Mouse (Mus musculus) thymus, postnatal 4 days (tissue): ENCODE data around the gene Idua.

Experiments used
- DNase-seq: peaks from one replicate; pipeline ENCODE4 v3.0.0; 2021

The Idua gene

DNA sequence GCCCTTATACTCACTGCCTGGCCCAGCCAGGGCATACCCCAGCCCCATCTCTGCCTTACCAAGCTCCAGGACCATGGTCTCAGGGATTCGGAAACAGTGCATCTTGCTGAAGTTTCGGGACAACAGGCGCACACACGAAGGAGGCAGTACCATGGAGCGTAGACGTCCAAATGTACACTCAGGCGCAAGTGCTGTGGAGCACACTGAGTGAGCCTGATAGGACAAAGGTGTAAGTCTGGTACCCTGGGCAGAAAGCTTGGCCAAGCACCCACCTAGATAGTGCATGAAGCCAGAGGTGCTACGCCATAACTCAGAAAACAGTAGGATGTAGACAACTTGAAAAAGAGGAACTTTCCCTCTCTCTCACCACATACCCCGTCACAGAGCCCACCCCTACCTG lies 4.8 kb upstream of the Idua start:
- DNase-seq: no peak

DNA sequence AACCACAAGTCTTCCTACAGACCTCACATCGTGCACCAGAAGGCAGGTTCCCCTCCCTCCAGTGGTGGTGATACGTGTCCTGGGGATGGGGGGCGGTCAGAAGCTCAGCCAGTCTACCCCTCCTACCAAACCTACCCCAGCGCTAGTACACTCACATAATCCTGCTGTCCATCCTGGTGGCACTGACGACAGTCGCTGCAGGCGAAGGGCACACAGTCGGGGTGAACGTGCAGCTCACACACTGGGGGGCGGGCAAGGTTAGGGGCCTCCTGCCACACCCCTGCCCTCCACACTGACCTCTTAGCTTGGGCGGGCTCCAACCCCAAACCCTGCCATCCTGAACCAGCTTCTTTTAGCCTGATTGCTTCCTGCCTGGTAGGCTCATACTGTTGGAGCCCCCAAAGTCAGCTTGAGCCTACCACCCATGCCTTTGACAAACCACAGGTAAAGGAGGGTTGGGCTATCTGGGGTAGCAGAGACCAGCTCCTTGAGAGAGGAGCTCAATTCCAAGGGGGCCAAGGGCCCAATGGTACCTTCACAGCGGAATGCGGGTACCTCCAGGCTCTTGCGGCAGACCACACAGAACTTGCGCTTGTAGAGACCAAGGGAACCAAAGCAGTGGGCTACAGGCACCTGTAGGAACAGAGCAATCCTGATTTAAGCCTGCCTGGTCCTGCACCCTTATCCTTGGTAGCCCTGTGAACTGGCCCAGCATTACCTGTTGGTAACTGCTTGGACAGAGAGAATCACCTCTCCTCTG lies 4.1 kb upstream of the Idua start:
- peak; percentile 7 for DNase-seq

DNA sequence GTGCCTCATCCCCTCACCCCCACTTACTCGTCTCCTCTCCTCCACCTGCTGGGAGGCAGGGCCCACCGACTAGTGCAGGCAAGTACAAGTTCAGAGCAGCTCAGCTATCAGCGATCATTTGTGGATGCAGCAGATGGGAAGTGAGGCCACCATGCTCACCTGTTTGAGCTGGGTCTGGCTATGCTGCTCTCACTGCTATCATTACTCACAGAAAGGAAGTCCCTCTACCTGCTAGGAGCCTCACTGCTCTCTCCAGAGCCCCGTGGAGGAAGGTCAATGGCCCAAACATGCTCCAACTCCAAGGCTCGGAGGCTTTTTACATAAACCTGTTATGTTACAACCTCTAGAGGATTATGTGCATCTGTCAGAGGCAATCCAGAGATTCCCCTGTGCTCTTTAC lies 2.7 kb upstream of the Idua start:
- no peak for DNase-seq

DNA sequence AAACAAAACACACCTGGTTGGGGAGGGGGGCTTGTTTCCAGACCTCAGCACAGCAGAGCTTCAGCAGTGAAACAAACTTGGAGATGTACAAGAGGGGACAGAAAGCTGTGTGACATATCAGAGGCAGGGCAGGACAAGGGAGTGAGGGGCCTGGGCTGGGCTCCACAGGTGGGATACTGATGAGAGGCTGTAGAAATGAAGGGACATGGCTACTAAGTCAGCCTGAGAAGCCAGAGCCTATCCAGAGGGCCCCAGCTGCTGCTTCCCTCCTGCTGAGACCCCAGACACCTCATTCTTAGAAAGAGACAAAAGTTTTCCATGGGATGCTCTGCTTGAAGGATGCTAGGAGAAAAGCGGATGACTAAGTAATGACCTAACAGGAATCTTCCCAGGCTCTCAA lies 1.5 kb upstream of the Idua start:
- DNase-seq: no peak

DNA sequence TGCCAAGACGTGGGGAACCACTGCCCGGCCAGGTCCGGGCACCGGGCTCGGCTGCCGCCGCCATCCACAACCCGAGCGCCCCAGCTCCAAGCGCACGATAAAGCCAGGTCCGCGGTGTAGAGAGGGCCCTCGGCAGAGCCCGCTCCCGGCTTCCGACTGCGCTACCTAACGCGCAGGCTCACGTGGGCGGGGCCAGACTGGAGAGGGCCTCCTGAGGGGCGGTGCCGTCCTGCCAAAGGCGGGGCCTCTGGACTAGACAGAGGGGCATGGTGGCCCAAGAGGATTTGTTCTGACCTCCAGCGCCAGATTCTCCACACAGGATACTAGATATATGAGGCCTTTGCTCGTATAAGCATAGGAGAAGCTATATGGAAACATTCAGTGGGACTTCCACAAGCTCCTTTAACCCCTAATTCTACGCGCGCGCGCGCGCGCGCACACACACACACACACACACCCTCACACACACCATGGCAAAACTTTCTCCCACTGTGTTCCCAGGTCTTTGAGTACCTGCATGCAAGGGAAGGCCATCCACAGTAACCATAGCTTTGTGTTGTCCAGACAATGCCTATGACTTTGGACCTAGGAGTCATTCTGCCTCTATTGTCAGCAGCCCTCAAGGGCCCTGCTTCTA lies 619 bp downstream of the Idua start:
- DNase-seq: peak; percentile 95

DNA sequence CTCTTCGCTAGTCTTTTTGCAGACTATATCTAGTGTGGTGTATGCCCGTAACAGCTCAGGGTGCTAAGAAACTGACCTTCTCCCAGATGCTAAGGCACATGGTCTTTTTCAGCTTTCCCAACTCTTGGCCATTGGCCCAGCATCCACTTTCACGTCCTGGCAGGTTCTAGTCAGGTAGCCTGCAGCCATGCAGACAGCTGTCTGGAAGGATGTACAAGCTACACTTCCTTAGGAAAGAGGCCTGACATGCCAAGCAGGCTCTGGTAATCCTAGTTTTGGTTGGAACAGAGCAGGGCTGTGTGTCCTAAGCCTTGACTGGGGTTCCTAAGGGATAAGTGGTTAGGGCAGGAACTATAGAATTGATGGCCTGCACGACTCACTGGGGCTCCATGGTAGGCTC lies 2.6 kb downstream of the Idua start:
- DNase-seq: no peak

DNA sequence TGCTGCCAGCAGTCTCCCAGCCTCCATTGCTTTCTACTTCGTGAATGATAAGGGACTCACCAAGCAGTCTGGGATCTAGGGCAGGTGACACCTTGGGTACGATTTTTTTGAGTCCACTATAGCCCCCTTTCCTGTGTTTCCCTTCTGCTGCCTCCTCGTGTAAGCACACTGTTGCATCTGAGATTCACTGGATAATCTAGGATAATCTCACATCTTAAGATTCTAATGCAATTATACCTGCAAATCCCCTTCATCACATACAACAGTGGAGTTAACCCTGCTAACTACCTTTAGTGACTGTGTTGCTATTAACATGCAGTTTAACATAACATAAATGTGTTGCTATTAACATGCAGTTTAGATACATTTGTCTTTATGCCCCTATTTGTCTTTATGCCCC lies 4.9 kb downstream of the Idua start:
- DNase-seq: no peak

DNA sequence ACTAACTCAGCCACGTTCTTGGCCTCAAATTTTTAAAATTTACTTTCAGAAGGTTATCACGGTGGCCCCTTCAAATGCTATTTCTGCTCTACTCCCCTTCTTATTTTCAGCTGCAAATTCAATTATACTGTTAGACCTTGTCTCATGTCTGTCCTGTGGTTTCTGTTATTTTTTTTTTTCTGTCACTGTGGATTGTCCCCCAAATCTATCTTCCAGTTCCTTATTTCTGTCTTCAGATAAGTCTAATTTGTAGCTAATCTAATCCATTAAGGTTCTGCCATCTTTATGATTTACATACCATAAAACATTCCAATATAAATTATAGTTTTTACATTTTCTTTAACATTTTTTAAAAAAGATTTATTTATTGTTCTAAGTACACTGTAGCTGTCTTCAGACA lies 7.2 kb downstream of the Idua start:
- DNase-seq: no peak

DNA sequence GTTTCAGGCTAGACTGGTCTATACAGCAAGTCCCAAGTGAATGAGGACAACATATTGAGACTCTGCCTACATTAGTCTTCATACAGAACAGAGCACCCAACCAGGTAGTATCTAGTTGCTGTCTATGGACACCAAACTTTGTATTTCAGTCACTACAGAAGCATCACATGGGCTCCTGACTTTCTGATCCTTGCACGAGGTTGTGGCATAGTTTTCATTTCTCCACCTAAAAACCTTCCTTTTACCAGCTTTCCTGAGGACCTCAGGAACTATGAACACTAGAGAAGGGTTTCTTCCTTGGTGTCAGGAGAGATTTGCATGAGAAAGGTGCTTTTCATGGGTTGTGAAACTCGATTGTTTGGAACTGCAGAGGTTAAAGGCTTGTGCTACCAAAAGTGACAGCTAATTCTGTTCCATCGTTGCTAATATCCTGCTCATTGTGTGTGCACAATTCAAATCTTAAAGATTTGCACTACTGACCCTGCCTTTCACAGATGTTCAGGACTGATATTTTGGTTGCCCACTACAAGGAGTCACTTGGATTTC lies 8.3 kb downstream of the Idua start:
- DNase-seq: no peak

DNA sequence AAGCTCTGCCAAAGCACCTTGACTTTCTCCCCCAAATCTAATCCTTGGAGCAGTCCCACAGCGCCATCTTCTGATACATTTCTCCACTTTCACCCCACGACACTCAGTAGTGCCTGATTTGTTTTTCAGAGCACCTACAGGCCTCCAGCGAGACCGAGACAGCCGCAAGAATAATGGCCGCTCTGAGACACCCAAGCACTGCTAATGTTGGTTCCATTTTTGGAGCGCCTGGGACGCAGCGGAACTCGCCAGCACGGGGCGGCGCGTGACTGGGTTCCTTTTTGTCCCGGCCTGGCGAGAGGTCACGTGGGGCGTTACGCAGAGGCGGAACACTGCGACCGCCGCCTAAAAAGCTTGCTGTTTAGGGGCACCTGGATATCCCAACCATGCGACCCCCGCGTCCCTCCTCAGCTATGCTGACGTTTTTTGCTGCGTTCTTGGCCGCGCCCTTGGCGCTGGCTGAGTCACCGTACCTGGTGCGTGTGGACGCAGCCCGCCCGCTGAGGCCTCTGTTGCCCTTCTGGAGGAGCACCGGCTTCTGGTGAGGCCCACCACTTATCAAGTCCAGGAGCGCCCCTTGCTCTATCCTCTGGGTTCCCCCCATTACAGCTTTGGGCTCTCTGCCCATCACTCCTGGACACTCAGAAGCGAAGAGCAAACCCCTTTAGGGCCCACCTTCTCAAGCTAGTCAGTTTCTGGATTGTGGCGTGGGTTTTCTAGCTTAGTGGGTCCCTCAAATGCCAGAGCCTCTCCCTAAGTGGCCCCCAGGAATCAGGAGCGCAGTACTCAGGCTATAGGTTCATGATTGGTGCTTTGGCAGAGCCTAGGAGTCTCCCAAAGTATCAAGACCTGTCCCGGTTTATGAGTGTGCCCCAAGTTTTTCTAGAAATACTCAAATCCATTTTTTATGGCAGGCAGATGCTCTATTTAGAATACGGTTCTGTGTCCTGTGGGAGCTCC lies 9.1 kb downstream of the Idua start, which contains the start of gene Dgkq:
TSS of gene Dgkq (minus strand) at position 696 of the 960 bp plus-strand sequence.
- DNase-seq: peak; percentile 83

DNA sequence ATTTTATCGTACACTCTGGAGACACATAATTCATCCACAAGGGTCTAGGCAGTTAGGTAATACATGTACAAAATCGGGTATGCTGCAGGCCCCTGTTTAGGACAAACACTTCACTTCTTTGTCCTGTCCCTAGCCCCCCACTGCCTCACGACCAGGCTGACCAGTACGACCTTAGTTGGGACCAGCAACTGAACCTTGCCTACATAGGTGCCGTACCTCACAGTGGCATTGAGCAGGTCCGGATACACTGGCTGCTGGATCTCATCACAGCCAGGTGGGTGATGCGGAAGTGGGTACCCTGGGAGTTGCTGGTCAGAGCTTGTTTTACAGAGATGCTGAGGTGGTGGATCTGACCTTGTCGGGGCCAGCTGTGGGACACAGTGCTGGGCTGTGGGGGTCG lies 9.9 kb downstream of the Idua start:
- DNase-seq: no peak

DNA sequence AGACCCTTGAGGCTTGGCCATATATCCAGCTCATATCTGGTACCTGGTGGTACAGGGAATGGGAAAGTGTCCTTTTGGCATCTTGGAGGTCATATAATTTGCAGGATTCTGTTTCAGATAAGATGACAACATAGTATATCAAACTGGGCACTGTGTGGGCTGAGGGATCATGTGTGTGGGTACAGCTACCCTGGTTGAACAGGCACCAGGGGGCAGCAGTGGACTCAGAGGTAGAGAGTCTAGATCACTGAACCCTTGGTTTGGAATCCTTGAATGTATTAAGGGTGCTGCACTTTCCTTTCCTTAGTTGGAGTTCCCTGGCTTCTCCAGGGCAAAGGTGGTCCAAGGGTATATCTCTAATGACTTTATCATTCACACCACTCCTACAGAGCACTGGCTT lies 10.7 kb downstream of the Idua start:
- DNase-seq: peak; percentile 85

DNA sequence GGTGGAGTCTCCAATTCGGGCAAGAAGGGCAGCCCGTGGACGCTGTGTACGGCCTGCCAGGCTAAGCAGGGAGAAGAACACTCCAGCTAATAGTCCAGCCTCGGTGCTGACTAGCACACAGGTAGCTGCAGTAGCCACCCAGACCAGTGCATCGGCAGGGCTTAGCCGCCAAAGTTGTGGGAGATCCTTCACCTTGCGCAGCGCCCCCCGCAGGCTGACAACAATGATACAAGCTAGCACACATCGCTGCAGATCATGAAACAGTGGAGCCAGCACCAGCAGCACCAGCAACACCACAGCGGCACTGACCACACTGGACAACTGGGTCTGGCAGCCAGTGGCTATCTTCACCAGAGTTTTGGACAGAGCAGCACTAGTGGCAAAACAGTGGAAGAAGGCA lies 11.6 kb downstream of the Idua start:
- DNase-seq: no peak

DNA sequence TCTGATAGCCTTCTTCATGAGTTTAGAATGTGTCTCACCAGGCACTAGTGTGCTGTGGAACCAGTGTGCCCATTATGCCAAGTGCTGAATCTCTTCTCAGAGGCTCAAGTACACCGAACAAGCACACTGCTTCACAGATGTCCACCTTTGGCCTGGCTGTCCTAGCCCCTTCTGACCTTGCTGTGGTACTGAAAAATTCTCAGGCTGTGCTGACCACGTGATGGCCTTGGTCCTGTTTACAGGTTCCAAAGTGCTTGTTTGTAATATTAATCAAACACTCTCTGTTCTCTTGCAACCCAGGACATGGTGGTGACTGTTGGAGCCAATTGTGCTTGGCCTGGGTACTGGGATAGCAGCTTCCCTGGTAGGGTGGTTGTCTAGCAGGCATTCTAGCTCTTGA lies 14.5 kb downstream of the Idua start:
- no peak for DNase-seq

DNA sequence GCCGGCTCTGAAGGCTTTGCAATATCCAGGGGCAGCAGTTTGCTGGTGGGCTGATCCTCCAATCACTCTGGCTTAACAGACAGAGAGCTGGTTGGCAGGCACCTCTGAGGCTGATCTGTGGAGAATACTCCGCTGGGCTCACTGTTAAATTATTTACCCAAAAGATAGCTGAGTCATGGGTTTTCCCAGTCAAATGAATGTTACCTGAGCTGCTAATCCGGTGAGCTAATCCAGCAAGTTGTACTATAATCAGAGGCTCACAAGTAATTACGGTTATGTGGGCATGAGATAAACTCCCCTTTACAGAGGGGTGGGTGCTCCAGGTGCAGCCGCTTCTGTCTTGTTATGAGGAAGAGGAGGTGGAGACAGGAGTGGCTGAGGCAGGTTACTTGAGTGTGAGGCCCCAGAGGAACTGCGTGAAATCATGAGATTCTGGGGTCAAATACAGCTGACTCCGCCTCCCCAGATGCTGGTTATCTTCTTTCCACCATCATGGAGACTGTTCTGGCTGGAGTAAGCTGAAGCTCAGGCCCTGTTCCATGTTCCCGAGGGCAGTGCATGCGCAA lies 15.2 kb downstream of the Idua start, which contains the start of gene Slc26a1:
TSS of gene Slc26a1 (minus strand) at position 319 of the 566 bp plus-strand sequence.
- DNase-seq: no peak

DNA sequence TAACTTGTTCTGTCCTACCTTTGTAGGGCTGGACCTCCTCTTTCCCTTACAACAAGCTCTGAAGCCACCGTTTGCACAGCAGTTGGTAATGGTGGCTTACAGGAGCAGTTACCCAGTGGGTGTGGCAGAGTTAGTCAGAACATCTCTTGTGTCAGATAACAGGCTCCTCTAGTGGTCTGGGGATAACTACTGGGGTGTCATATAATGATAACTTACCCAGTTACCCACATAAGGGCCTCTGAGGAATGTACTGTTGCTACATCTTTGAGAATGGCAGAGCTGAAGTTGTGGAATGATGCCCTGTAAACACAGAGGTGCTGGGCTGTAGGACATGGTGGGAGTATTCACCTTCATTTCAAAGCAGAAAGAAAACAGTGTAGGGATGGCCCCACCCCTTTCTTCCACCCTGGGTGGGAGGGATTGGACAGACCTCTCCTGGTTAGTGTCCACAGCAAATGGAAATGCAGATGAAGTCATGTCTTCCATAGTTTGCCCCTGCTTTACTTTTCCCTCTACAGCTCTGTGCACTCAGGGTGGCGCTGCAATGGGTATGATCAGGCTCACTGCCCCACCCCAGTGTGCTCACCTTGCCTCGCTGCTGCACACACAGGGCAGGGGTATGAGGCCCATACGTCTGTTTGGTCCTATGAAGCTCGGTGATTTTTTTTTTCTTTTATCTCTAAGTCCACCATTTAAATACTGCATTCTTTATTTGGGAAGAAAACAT lies 16.8 kb downstream of the Idua start:
- no peak for DNase-seq

DNA sequence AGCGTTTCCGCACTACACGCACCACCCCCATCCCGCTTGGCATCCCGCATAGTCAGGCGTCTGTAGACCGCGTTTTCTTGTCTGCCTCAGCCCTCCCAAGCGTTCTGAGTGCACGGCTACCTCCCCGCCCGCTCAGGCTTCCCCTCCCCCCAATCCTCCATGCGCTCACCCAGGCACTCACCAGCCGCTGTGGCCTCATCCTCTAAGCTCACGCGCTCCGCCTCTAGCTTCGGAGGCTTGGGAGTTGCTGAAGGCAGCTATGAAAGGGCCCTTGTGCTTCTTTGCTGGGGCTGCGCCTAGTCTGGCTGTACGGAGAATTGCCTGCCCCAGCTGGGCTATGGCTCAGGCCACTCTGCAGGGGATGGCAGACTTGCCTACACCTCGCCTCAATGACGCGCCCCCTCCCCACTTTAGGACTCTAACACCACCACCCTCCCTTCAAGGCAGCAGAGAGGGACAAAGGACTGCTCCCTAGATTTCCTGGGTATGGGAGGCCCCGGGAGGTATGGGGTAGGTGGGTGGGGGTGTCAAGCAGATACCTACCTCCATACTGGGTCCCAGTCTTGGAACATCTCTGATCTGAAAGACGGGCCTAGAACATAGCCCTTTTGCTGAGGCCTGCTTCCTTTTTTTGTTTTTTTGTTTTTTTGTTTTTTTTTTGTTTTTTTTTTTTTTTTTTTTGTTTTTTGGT lies 17.6 kb downstream of the Idua start:
- peak; percentile 32 for DNase-seq

DNA sequence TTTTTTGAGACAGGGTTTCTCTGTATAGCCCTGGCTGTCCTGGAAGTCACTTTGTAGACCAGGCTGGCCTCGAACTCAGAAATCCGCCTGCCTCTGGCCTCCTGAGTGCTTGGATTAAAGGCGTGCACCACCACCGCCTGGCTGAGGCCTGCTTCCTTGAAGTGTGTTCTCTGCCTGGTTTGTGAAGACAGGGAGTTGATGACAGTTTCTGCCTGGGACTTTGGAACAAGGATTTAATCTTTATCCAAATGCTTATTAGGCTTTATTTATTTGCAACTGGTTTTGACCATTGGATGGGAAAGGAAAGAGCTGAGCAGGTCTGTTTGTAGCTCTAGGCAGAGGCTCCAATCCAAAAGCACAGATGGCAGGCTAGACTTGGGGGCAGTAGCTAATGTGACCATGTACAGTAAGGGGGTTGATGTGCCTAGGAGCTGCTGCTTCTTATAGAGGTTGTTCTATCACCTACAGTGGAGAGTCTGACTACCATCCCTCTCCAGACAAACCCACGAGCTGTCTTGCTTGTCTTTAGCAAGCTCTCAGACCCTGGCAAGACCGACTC lies 18.2 kb downstream of the Idua start:
- DNase-seq: no peak

DNA sequence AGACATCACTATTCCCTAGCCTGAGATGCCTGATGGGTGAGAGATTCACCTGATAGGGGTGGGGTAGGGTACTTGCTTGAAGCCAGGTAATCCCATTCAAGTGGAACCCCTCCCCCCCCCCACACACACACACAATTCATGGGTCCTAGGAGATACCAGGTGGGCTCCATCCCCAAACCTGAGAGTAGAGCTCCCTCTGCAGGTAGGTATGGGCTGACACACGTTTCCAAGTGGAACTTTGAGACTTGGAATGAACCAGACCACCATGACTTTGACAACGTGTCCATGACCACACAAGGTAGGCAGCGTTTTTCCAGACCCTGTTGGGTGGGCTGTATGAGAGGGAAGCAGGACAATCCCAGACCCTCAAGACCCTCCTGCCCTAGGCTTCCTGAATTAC lies 19.8 kb downstream of the Idua start:
- DNase-seq: no peak

DNA sequence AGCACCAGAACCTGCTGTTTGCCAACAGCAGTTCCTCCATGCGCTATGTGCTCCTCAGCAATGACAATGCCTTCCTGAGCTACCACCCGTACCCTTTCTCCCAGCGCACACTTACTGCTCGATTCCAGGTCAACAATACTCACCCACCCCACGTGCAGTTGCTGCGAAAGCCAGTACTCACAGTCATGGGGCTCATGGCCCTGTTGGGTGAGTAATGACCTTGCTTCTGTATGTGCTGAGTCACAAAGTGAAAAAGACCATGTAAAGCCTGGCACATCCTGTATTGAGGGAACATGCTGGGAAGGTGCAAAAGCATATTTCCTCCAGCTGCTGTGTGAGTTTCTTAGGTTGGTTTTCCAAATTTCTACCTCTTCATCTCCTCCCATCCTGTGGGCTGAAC lies 20.7 kb downstream of the Idua start:
- DNase-seq: no peak

DNA sequence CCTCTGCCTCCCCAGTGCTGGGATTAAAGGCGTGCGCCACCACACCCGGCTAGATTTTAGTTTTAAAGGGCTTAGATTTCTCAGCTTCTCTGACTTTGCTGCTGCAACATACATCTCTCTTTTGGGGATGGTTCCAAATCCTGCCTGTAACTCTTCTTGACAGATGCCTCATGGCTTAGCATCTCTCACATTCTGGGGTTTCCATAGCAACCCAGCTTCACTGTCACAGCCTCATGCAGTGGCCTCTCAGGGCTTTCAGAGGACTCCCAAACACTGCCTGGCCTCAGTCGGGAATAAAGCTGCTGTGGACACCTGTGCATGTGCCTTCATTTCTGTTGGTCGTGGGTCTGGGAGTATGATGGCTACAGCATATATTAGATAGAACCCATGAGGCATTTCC lies 29.0 kb downstream of the Idua start:
- DNase-seq: no peak
